Mouse (Mus musculus): ENCODE data around the gene Olfr92.

Gene Olfr92

GRCm38 (mm10) chr17:37062101-37062641, 57.7 kb downstream of the Olfr92 start:
- DNase-seq, result no peak

- no peak for DNase-seq
Observed at GRCm38 (mm10) chr17:37061435-37061834, 58.5 kb downstream of the Olfr92 start.

Measured in B cell, adult 2 months (primary cell).